Mouse (Mus musculus) C2C12 (cell line): ENCODE results near the gene Pcgf3. TPM values are rescaled to one million over a fixed set of nuclear protein-coding genes. Genes with fewer than 3 reads are reported as not detected.

Experiments used
- H3K27me3 ChIP-seq: one replicate; pipeline ENCODE4 v1.6.1; 2011; ENCODE audit not compliant: control insufficient read depth, insufficient read depth, insufficient read length
- H3K36me3 ChIP-seq: one replicate; pipeline ENCODE4 v1.6.1; 2011; ENCODE audit not compliant: control insufficient read depth, insufficient read depth
- H3K4me3 ChIP-seq: one replicate; pipeline ENCODE4 v1.5.1; 2011; ENCODE audit warnings: mild to moderate bottlenecking, control low read depth; ENCODE audit not compliant: poor library complexity, insufficient read depth, severe bottlenecking
- H3K79me2 ChIP-seq: one replicate; pipeline ENCODE4 v1.6.1; 2011; ENCODE audit not compliant: control insufficient read depth, insufficient read depth
- H3K79me3 ChIP-seq: one replicate; pipeline ENCODE4 v1.6.1; 2011; ENCODE audit warnings: low read depth, control low read depth
- H3ac ChIP-seq: one replicate; pipeline ENCODE3; 2011; ENCODE audit warnings: low read depth; ENCODE audit not compliant: control insufficient read depth, insufficient read length
- CEBPB ChIP-seq: IDR thresholded peaks from one replicate; pipeline ENCODE4 v1.6.1; 2011; ENCODE audit warnings: low read depth, mild to moderate bottlenecking, control low read depth, moderate library complexity
- CTCF ChIP-seq: IDR thresholded peaks from one replicate; pipeline ENCODE4 v1.5.1; 2011; ENCODE audit not compliant: control insufficient read depth, insufficient read depth, insufficient read length
- FOSL1 ChIP-seq: IDR thresholded peaks from one replicate; pipeline ENCODE4 v1.8.0; 2011; ENCODE audit warnings: mild to moderate bottlenecking, low read length; ENCODE audit not compliant: poor library complexity, insufficient read depth, severe bottlenecking
- MAX ChIP-seq: IDR thresholded peaks from one replicate; pipeline ENCODE4 v1.6.1; 2011; ENCODE audit warnings: mild to moderate bottlenecking, control low read depth
- MYOD1 ChIP-seq: IDR thresholded peaks from one replicate; pipeline ENCODE4 v1.6.1; 2011; ENCODE audit warnings: low read depth; ENCODE audit not compliant: control insufficient read depth, insufficient read length
- MYOG ChIP-seq: IDR thresholded peaks from one replicate; pipeline ENCODE4 v1.6.1; 2011; ENCODE audit not compliant: control insufficient read depth, insufficient read length; ENCODE audit errors: extremely low read depth
- USF1 ChIP-seq: IDR thresholded peaks from one replicate; pipeline ENCODE4 v1.6.1; 2011; ENCODE audit warnings: low read depth, mild to moderate bottlenecking, control low read depth, moderate library complexity
- polyA plus RNA-seq: library from polyadenylated mRNA; unstranded; fragments of >200 nt; fragmentation: generic; extraction: Trizol; gene quantifications from one replicate; pipeline ENCODE4 v1.2.1, GENCODE M21; 2012; ENCODE audit warnings: missing spikeins

Pcgf3 gene
- polyA plus RNA-seq, 1 experiment, result 14.4 TPM

GRCm38 (mm10) chr5:108431196-108431595 lies 29.8 kb upstream of the Pcgf3 start:
- H3ac ChIP-seq, result no peak overlapping the region
- TF ChIP-seq CEBPB (no peak), MYOG (no peak), FOSL1 (no peak), MAX (no peak)
- H3K4me3 ChIP-seq, result no peak overlapping the region
- H3K36me3 ChIP-seq, result peaks cover 35% of the 10 kb centered on the region
- peaks cover 2% of the 10 kb centered on the region for H3K27me3 ChIP-seq
- peaks cover 19% of the 10 kb centered on the region for H3K79me2 ChIP-seq
- peaks cover 16% of the 10 kb centered on the region for H3K79me3 ChIP-seq

- peaks cover 19% of the 10 kb centered on the region for H3K79me2 ChIP-seq
- peaks cover 16% of the 10 kb centered on the region for H3K79me3 ChIP-seq
- no peak for TF ChIP-seq FOSL1
- peak; percentile 74 for TF ChIP-seq CTCF
- peak within 1 kb of the TSS; percentile 79 for H3ac ChIP-seq
- peak within 1 kb of the TSS; percentile 92 for H3K4me3 ChIP-seq
- peaks cover 30% of the 10 kb centered on the region for H3K36me3 ChIP-seq
- H3K27me3 ChIP-seq, result peaks cover 13% of the 10 kb centered on the region
These were observed 27.0 kb upstream of the Pcgf3 start, which contains the start of gene Atp5k for GRCm38 (mm10) chr5:108433804-108434587. TSS of gene Atp5k (minus strand) at chr5:108434448.

GRCm38 (mm10) chr5:108436101-108436500 lies 24.9 kb upstream of the Pcgf3 start:
- Histone ChIP-seq H3K4me3 (no peak overlapping the region), H3K27me3 (peaks cover 16% of the 10 kb centered on the region), H3K79me3 (peaks cover 15% of the 10 kb centered on the region), H3K36me3 (peaks cover 16% of the 10 kb centered on the region), H3ac (no peak overlapping the region), H3K79me2 (peaks cover 19% of the 10 kb centered on the region)
- TF ChIP-seq FOSL1 (no peak), CTCF (no peak), MAX (no peak), MYOD1 (no peak), CEBPB (no peak), MYOG (no peak), USF1 (no peak)

- H3K79me2 ChIP-seq, result no peaks in the 10 kb centered on the region
- H3K4me3 ChIP-seq, result no peak overlapping the region
- H3K36me3 ChIP-seq, result no peaks in the 10 kb centered on the region
- TF ChIP-seq MAX (no peak), CEBPB (no peak), MYOG (no peak), MYOD1 (no peak), FOSL1 (no peak), CTCF (no peak), USF1 (no peak)
- no peaks in the 10 kb centered on the region for H3K27me3 ChIP-seq
- no peak overlapping the region for H3ac ChIP-seq
- H3K79me3 ChIP-seq, result no peaks in the 10 kb centered on the region
These were observed 14.1 kb upstream of the Pcgf3 start for GRCm38 (mm10) chr5:108446973-108447372.

GRCm38 (mm10) chr5:108447857-108448256 lies 13.2 kb upstream of the Pcgf3 start:
- Histone ChIP-seq H3K79me2 (no peaks in the 10 kb centered on the region), H3K79me3 (no peaks in the 10 kb centered on the region), H3K27me3 (no peaks in the 10 kb centered on the region), H3ac (no peak overlapping the region), H3K4me3 (no peak overlapping the region), H3K36me3 (no peaks in the 10 kb centered on the region)
- no peak for TF ChIP-seq MAX
- no peak for TF ChIP-seq CEBPB
- no peak for TF ChIP-seq MYOD1
- no peak for TF ChIP-seq FOSL1
- no peak for TF ChIP-seq USF1

GRCm38 (mm10) chr5:108448785-108449668 lies 12.0 kb upstream of the Pcgf3 start, which contains the start of gene Mfsd7a:
TSS of gene Mfsd7a (minus strand) at chr5:108448891.
- Histone ChIP-seq H3K36me3 (no peaks in the 10 kb centered on the region), H3K4me3 (peak within 1 kb of the TSS; percentile 23), H3K79me2 (no peaks in the 10 kb centered on the region), H3ac (no peak within 1 kb of the TSS), H3K79me3 (no peaks in the 10 kb centered on the region), H3K27me3 (no peaks in the 10 kb centered on the region)
- TF ChIP-seq USF1, result no peak
- no peak for TF ChIP-seq MYOD1
- TF ChIP-seq MAX, result no peak
- TF ChIP-seq CTCF, result no peak
- TF ChIP-seq MYOG, result no peak
- TF ChIP-seq FOSL1, result no peak
- no peak for TF ChIP-seq CEBPB
